Mouse (Mus musculus) liver, embryonic 14.5 days (tissue): ENCODE data around the gene Plxna4.

ENCODE experiments used
- CTCF ChIP-seq: IDR thresholded peaks from 2 replicates; pipeline ENCODE4 v1.5.1; 2016; ENCODE audit warnings: antibody characterized with exemption, low read depth, control low read depth
- EP300 ChIP-seq: IDR thresholded peaks from 2 replicates; pipeline ENCODE4 v1.6.1; 2016; ENCODE audit warnings: antibody characterized with exemption, low read depth

DNA sequence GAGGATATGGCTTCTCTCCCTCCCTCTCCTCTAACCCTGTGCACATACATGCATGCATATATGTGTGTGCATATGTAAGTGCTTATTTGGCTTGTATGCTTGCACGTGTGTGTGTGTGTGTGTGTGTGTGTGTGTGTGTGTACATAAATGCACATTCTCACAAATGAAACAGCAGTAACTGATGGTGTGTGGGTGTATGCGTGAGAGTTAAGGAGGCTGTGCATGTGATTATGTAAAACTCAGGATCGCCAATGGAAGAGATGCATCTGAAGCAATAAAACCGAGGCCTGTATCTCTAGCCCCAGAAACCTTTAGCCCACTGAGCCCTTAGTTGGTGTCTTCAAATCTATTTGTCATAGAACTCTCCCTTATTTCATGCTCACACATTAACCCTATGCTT is 141.7 kb downstream of the Plxna4 start:
- TF ChIP-seq CTCF (no peak), EP300 (no peak)
